Mouse (Mus musculus) thymus, postnatal 10 days (tissue): ENCODE data around the gene Nr0b1.

Experiments
- DNase-seq, 2 experiments: peaks; one replicate each; pipeline ENCODE4 v3.0.0; 2021; ENCODE audit warnings: low spot score in 2 of 2

The Nr0b1 gene

DNA sequence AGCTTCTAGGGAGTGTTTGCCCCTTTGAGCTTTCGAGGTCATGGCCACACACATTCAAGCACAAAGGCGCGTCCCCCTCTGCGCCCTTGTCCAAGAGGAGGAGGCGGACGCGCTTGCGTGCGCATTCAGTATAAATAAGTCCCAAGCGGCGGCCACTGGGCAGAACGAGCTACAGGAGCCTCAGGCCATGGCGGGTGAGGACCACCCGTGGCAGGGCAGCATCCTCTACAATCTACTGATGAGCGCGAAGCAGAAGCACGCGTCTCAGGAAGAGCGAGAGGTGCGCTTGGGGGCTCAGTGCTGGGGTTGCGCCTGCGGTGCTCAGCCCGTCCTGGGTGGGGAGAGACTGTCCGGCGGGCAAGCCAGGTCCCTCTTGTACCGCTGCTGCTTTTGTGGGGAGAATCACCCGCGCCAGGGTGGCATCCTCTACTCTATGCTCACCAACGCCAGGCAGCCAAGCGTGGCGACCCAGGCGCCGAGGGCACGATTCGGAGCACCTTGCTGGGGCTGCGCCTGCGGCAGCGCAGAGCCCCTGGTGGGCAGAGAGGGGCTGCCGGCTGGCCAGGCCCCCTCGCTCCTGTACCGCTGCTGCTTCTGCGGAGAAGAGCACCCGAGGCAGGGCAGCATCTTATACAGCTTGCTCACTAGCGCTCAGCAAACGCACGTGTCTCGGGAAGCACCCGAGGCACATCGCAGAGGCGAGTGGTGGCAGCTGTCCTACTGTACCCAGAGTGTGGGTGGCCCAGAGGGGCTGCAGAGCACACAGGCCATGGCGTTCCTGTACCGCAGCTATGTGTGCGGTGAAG, at the start of gene Nr0b1:
Nr0b1 (plus strand) TSS at position 151 of the 806 bp plus-strand sequence.
- DNase-seq, result no peak

DNA sequence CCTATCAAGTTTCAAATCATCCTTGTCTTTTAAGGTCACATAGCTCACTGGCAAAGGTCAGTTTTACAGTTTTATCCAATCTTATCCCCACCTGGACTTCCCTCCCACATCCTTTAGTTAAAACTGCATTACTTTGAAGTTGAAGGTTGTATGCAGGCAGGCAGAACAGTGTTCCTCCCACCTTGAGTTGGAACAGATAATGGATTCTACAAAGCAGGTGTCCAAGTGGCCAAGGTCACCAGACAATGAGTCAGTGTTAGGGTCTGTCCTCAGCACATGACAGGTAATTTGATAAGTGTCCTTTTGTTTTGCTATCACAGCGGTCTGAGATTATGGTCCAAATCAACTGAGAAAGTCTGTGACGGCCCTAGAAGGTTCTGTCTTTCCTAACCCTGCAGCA, 4.3 kb upstream of the Nr0b1 start:
- DNase-seq, result no peak

DNA sequence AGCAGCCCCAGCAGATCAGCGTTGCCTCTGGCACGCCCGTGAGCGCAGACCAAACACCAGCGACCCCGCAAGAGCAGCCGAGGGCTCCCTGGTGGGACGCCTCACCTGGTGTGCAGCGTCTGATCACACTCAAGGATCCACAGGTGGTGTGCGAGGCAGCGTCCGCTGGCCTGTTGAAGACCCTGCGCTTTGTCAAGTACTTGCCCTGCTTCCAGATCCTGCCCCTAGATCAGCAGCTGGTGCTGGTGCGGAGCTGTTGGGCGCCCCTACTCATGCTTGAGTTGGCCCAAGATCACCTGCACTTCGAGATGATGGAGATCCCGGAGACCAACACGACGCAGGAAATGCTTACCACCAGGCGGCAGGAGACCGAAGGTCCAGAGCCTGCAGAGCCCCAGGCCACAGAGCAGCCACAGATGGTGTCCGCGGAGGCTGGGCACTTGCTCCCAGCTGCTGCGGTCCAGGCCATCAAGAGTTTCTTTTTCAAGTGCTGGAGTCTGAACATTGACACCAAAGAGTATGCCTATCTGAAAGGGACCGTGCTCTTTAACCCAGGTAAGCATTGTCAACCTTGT, 943 bp downstream of the Nr0b1 start:
- DNase-seq, result no peak

DNA sequence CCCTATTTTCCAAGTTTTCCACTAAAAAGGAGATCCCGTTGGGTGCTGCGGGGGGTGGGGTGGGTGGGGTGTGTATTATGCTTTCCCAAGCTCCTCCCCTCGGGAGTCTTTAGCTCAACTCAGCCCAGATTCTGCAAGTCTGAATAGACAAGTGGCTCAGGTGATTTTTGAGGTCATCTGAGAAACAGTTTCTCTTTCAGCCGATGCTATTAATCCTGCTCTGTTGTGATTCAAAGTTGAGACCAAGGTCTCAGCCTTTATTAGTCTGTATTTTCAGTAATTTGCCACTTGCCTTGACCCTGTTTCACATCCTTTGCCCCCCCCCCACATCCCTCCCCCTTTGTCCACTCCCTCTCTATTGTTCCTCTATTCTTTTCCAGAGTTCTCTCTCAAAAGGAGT, 1.8 kb downstream of the Nr0b1 start:
- no peak for DNase-seq

DNA sequence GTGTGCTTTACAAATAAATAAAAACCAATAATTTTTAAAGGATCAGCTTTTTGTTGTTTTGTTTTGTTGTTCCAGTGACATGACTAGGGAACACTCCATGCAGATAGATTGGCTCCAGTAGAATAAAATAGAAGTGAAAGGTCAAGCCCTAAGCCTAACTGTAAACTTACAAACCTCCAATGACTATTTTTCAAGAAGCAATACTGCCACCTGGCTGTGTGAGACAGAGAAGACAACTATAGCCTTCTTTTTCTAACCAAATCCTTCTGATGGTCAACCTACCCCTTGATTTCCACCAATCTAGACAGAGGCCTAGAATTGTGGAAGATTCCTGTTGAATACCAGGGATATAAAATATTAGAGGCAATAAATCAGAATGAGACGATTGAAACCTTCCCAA, 45.7 kb downstream of the Nr0b1 start:
- DNase-seq, result no peak
